Mouse (Mus musculus) cerebellum, postnatal 14 days (tissue): Measurements from ENCODE around the gene Anapc4.

Experiments
- DNase-seq, 2 experiments: peaks; one replicate each; pipeline ENCODE4 v3.0.0; 2021; ENCODE audit warnings: mixed read lengths in 2 of 2

Anapc4 gene

GRCm38 (mm10) chr5:52833761-52834274 lies at the start of gene Anapc4:
Gene Anapc4, plus strand, starts transcription at chr5:52834012.
- DNase-seq: peak; percentile 99

GRCm38 (mm10) chr5:52786556-52787322 lies 47.1 kb upstream of the Anapc4 start:
- DNase-seq: peak in 1 of 2 experiments; percentile 19

GRCm38 (mm10) chr5:52793230-52793629 lies 40.6 kb upstream of the Anapc4 start:
- no peak for DNase-seq

GRCm38 (mm10) chr5:52794109-52794508 lies 39.7 kb upstream of the Anapc4 start:
- DNase-seq: no peak

- DNase-seq: no peak
These were observed 34.4 kb upstream of the Anapc4 start for GRCm38 (mm10) chr5:52799274-52799985.

GRCm38 (mm10) chr5:52805801-52806200 lies 28.0 kb upstream of the Anapc4 start:
- no peak for DNase-seq

- DNase-seq: no peak
These were observed 27.5 kb upstream of the Anapc4 start for GRCm38 (mm10) chr5:52806349-52806748.

GRCm38 (mm10) chr5:52807030-52807429 lies 26.8 kb upstream of the Anapc4 start:
- DNase-seq: no peak

GRCm38 (mm10) chr5:52810446-52810845 lies 23.4 kb upstream of the Anapc4 start:
- no peak for DNase-seq

GRCm38 (mm10) chr5:52811056-52811455 lies 22.8 kb upstream of the Anapc4 start:
- no peak for DNase-seq

- DNase-seq: no peak
These were observed 21.4 kb upstream of the Anapc4 start for GRCm38 (mm10) chr5:52812456-52812855.

- no peak for DNase-seq
These were observed 20.5 kb upstream of the Anapc4 start for GRCm38 (mm10) chr5:52813312-52813711.

GRCm38 (mm10) chr5:52818676-52819075 lies 15.1 kb upstream of the Anapc4 start:
- DNase-seq: peak; percentile 30

- DNase-seq: peak; percentile 64 to 74
These were observed 12.1 kb upstream of the Anapc4 start for GRCm38 (mm10) chr5:52821691-52822090.

GRCm38 (mm10) chr5:52827923-52828322 lies 5.9 kb upstream of the Anapc4 start:
- DNase-seq: no peak

GRCm38 (mm10) chr5:52833005-52833404 lies 807 bp upstream of the Anapc4 start:
- peak; percentile 19 to 22 for DNase-seq

GRCm38 (mm10) chr5:52834386-52834785 lies 574 bp downstream of the Anapc4 start:
- DNase-seq: no peak

GRCm38 (mm10) chr5:52844319-52844718 lies 10.5 kb downstream of the Anapc4 start:
- no peak for DNase-seq

GRCm38 (mm10) chr5:52855727-52856126 lies 21.9 kb downstream of the Anapc4 start:
- DNase-seq: no peak

- DNase-seq: no peak
These were observed 30.6 kb downstream of the Anapc4 start for GRCm38 (mm10) chr5:52864446-52864845.

GRCm38 (mm10) chr5:52865825-52866224 lies 32.0 kb downstream of the Anapc4 start:
- peak in 1 of 2 experiments; percentile 43 for DNase-seq

- DNase-seq: no peak
These were observed 32.7 kb downstream of the Anapc4 start for GRCm38 (mm10) chr5:52866361-52867155.
